Mouse (Mus musculus) CH12.LX (cell line): ENCODE measurements around the gene Syngap1. TPM values are rescaled to one million over a fixed set of nuclear protein-coding genes. Genes with fewer than 3 reads are reported as not detected.

Source experiments
- DNase-seq: peaks from one replicate; pipeline ENCODE4 v3.0.0-alpha.2; 2013; ENCODE audit errors: extremely low read depth
- H3K27ac ChIP-seq: 2 replicates; pipeline ENCODE4 v1.5.1; 2012; ENCODE audit warnings: low read depth, mild to moderate bottlenecking, control low read depth, moderate library complexity; ENCODE audit not compliant: insufficient read depth
- H3K27me3 ChIP-seq: replicated peaks from 2 replicates; pipeline ENCODE3; 2012; ENCODE audit warnings: inconsistent platforms
- H3K36me3 ChIP-seq, 2 experiments: replicated peaks in 1 of 2; 2 replicates each; pipeline versions ENCODE3 to v1.6.1; 2012; ENCODE audit warnings: inconsistent platforms in 1 of 2, low read length in 1 of 2, mild to moderate bottlenecking in 1 of 2, mixed read lengths in 1 of 2, moderate library complexity in 1 of 2; ENCODE audit not compliant: control insufficient read depth in 1 of 2, insufficient read depth in 1 of 2
- H3K4me1 ChIP-seq, 2 experiments: 2 replicates each; pipeline ENCODE4 v1.6.1; 2012; ENCODE audit warnings: inconsistent platforms in 1 of 2, moderate library complexity in 1 of 2; ENCODE audit not compliant: insufficient read depth in 2 of 2, control insufficient read depth in 1 of 2
- H3K4me2 ChIP-seq: 2 replicates; pipeline ENCODE4 v1.6.1; 2012; ENCODE audit warnings: low read depth, mild to moderate bottlenecking, control low read depth; ENCODE audit not compliant: poor library complexity, insufficient read depth, severe bottlenecking
- H3K4me3 ChIP-seq, 3 experiments: fragments of 150-350 bp in 1 of 3; sonication (generic) in 1 of 3; replicated peaks in 1 of 3; 2 replicates each; pipeline versions ENCODE3 to v1.5.1; 2011 to 2012; ENCODE audit warnings: low read depth in 2 of 3, low read length in 2 of 3, mild to moderate bottlenecking in 2 of 3, moderate library complexity in 2 of 3, control low read depth in 1 of 3, improper control_type of control experiment in 1 of 3, inconsistent platforms in 1 of 3, mixed read lengths in 1 of 3; ENCODE audit not compliant: poor library complexity in 1 of 3
- H3K79me2 ChIP-seq: replicated peaks from 2 replicates; pipeline ENCODE4 v1.6.1; 2012; ENCODE audit warnings: mild to moderate bottlenecking, moderate library complexity; ENCODE audit not compliant: control insufficient read depth, poor library complexity, insufficient read depth, severe bottlenecking; ENCODE audit errors: extremely low read depth
- H3K9ac ChIP-seq: 2 replicates; pipeline ENCODE4 v1.6.1; 2012; ENCODE audit warnings: low read depth, mild to moderate bottlenecking, control low read depth, moderate library complexity; ENCODE audit not compliant: insufficient read depth
- H3K9me3 ChIP-seq: replicated peaks from 2 replicates; pipeline ENCODE3; 2012; ENCODE audit warnings: low read length, inconsistent platforms, mixed read lengths
- BHLHE40 ChIP-seq: IDR thresholded peaks from 2 replicates; pipeline ENCODE4 v1.6.1; 2011; ENCODE audit warnings: mild to moderate bottlenecking, low read depth, low read length, improper control_type of control experiment
- CHD1 ChIP-seq: IDR thresholded peaks from 2 replicates; pipeline ENCODE4 v1.6.1; 2012; ENCODE audit warnings: low read depth, low read length, improper control_type of control experiment, inconsistent platforms
- CHD2 ChIP-seq: IDR thresholded peaks from 2 replicates; pipeline ENCODE4 v1.6.1; 2011; ENCODE audit warnings: low read length, improper control_type of control experiment
- CTCF ChIP-seq, 2 experiments: IDR thresholded peaks in 1 of 2; conservative IDR thresholded peaks in 1 of 2; 2 replicates each; pipeline ENCODE4 v1.5.1; 2011 to 2012; ENCODE audit warnings: low read depth in 2 of 2, low read length in 2 of 2, improper control_type of control experiment in 1 of 2, inconsistent platforms in 1 of 2, mild to moderate bottlenecking in 1 of 2, moderate library complexity in 1 of 2
- E2F4 ChIP-seq: IDR thresholded peaks from 2 replicates; pipeline ENCODE4 v1.6.1; 2011; ENCODE audit warnings: low read depth, low read length, improper control_type of control experiment; ENCODE audit not compliant: insufficient replicate concordance
- EP300 ChIP-seq: IDR thresholded peaks from 2 replicates; pipeline ENCODE4 v1.6.1; 2011; ENCODE audit warnings: low read length, improper control_type of control experiment
- ETS1 ChIP-seq: conservative IDR thresholded peaks from 2 replicates; pipeline ENCODE4 v1.6.1; 2012; ENCODE audit warnings: low read depth, mild to moderate bottlenecking, inconsistent platforms, low read length, improper control_type of control experiment, moderate library complexity
- GABPA ChIP-seq: IDR thresholded peaks from 2 replicates; pipeline ENCODE4 v1.6.1; 2012; ENCODE audit warnings: low read depth, low read length, improper control_type of control experiment, inconsistent platforms; ENCODE audit not compliant: insufficient replicate concordance
- HCFC1 ChIP-seq: IDR thresholded peaks from 2 replicates; pipeline ENCODE4 v1.6.1; 2012; ENCODE audit warnings: low read depth, mild to moderate bottlenecking, inconsistent platforms, low read length, improper control_type of control experiment
- JUND ChIP-seq: conservative IDR thresholded peaks from 2 replicates; pipeline ENCODE4 v1.6.1; 2011; ENCODE audit warnings: low read depth, low read length, improper control_type of control experiment
- MAX ChIP-seq: IDR thresholded peaks from 2 replicates; pipeline ENCODE4 v1.6.1; 2011; ENCODE audit warnings: low read length, improper control_type of control experiment
- MAZ ChIP-seq: IDR thresholded peaks from 2 replicates; pipeline ENCODE4 v1.6.1; 2012; ENCODE audit warnings: low read depth, mild to moderate bottlenecking, inconsistent platforms, low read length, improper control_type of control experiment, moderate library complexity
- MYC ChIP-seq: IDR thresholded peaks from 2 replicates; pipeline ENCODE4 v1.6.1; 2011; ENCODE audit warnings: low read depth, mild to moderate bottlenecking, improper control_type of control experiment, low read length
- NELFE ChIP-seq: IDR thresholded peaks from 2 replicates; pipeline ENCODE4 v1.6.1; 2011; ENCODE audit warnings: low read depth, low read length, improper control_type of control experiment
- NRF1 ChIP-seq: IDR thresholded peaks from 2 replicates; pipeline ENCODE4 v1.6.1; 2014; ENCODE audit warnings: low read depth, mild to moderate bottlenecking, inconsistent platforms, low read length, improper control_type of control experiment, moderate library complexity
- PAX5 ChIP-seq: IDR thresholded peaks from 2 replicates; pipeline ENCODE4 v1.6.1; 2012; ENCODE audit warnings: low read length, inconsistent platforms, mixed read lengths
- POLR2A ChIP-seq: IDR thresholded peaks from 2 replicates; pipeline ENCODE4 v1.6.1; 2011; ENCODE audit warnings: low read depth, mild to moderate bottlenecking, improper control_type of control experiment, low read length
- RCOR1 ChIP-seq: conservative IDR thresholded peaks from 2 replicates; pipeline ENCODE4 v1.6.1; 2012; ENCODE audit warnings: low read depth, mild to moderate bottlenecking, inconsistent platforms, low read length, improper control_type of control experiment
- TCF12 ChIP-seq: IDR thresholded peaks from 2 replicates; pipeline ENCODE4 v1.6.1; 2014; ENCODE audit warnings: low read depth, mild to moderate bottlenecking, inconsistent platforms, low read length, improper control_type of control experiment
- UBTF ChIP-seq: IDR thresholded peaks from 2 replicates; pipeline ENCODE4 v1.6.1; 2012; ENCODE audit warnings: low read depth, mild to moderate bottlenecking, inconsistent platforms, low read length, improper control_type of control experiment, moderate library complexity
- dilution Hi-C: fragments of 300-500 bp; cut with MboI; formaldehyde crosslinking; loops from 2 replicates; pipeline ENCODE4 v1.14.3; 2020; ENCODE audit warnings: low sequenced_read_pairs; ENCODE audit not compliant: extremely low pct_unique_long_range_greater_than_20kb, extremely low pct_ligation_motif_present
- in situ Hi-C: fragments of 300-500 bp; cut with MboI; formaldehyde crosslinking; loops from 3 replicates; pipeline ENCODE4 v1.14.3; 2019; ENCODE audit warnings: low sequenced_read_pairs, low pct_ligation_motif_present, low pct_unique_long_range_greater_than_20kb, mixed read lengths
- polyA plus RNA-seq: library from polyadenylated mRNA; unstranded; fragments of >175 nt; gene quantifications from 2 replicates; pipeline ENCODE4 v1.2.1, GENCODE M21; 2012; ENCODE audit warnings: low read depth; ENCODE audit not compliant: insufficient read length
- total RNA-seq, 2 experiments: library from RNA; depleted of rRNA; stranded (reverse); fragments of 300-350 nt in 1 of 2; fragments of >200 nt in 1 of 2; gene quantifications; 2 replicates each; pipeline ENCODE4 v1.2.3; 2012 to 2014

Gene Syngap1
- total and polyA plus RNA-seq, 3 experiments, result 1.3 to 2.4 TPM; not detected in 1

DNA sequence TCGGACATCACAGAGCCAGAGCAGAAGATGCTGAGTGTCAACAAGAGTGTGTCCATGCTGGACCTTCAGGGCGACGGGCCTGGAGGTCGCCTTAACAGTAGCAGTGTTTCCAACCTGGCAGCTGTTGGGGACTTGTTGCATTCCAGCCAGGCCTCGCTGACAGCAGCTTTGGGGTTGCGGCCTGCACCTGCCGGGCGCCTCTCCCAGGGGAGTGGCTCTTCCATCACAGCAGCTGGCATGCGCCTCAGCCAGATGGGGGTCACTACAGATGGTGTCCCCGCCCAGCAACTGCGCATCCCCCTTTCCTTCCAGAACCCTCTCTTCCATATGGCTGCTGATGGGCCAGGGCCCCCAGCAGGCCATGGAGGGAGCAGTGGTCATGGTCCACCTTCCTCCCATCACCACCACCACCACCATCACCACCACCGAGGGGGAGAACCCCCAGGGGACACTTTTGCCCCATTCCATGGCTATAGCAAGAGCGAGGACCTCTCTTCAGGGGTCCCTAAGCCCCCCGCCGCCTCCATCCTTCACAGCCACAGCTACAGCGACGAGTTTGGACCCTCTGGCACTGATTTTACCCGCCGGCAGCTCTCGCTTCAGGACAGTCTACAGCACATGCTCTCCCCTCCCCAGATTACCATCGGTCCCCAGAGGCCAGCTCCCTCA, 20.7 kb downstream of the Syngap1 start:
- H3K4me3 ChIP-seq, result no peak overlapping the region
- H3K4me1 ChIP-seq, result no peaks in the 10 kb centered on the region
- peaks cover 5 to 21% of the 10 kb centered on the region in 2 experiments for H3K36me3 ChIP-seq
- H3K27me3 ChIP-seq, result peaks cover 15% of the 10 kb centered on the region
- no peak overlapping the region for H3K4me2 ChIP-seq
- dilution Hi-C loops (no loop called here), in situ Hi-C loops (no loop called here)
- H3K9ac ChIP-seq, result no peak overlapping the region
- TF ChIP-seq HCFC1, result no peak
- TF ChIP-seq MYC, result no peak
- TF ChIP-seq MAZ, result no peak
- TF ChIP-seq NELFE, result no peak
- no peak for TF ChIP-seq EP300
- TF ChIP-seq NRF1, result no peak
- no peak for TF ChIP-seq CTCF (conservative IDR thresholded peaks at IDR 0.05 in 1 of 2, IDR thresholded peaks at IDR 0.05 in 1 of 2; ENCODE audit: low read depth in 2 of 2, low read length in 2 of 2)
- no peak for TF ChIP-seq E2F4
- no peak for TF ChIP-seq GABPA
- no peak for TF ChIP-seq UBTF
- no peak for TF ChIP-seq RCOR1
- TF ChIP-seq POLR2A, result no peak
- H3K79me2 ChIP-seq, result no peaks in the 10 kb centered on the region
- H3K9me3 ChIP-seq, result no peaks in the 10 kb centered on the region
- DNase-seq, result no peak
- no peak overlapping the region for H3K27ac ChIP-seq

DNA sequence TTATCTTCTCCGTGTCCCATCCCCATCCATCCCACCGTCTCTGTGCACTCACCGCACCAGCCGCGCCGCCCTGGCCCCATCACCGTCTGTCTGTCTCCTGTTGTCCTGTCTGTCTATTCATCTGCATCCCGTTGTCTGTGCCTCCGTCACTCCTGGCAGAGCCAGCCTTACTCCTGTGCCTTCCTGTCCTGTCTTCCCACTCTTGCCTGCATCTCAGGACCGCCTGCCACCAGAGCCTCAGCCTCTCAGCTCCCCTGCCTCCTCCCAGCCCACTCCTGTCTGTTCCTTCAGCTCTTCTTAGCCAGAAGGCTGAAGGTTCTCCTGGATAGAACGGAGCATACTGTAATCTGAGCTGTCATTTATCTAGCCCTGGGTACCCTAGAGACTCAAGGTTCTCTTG, 25.9 kb downstream of the Syngap1 start:
- H3K27me3 ChIP-seq, result peaks cover 11% of the 10 kb centered on the region
- peaks cover 4 to 7% of the 10 kb centered on the region in 2 experiments for H3K36me3 ChIP-seq
- no peaks in the 10 kb centered on the region for H3K9me3 ChIP-seq
- no peaks in the 10 kb centered on the region; the same call in 1 of the 2 replicates for H3K79me2 ChIP-seq
- DNase-seq, result no peak
- in situ Hi-C loops, result no loop called here
- H3K27ac ChIP-seq, result no peak overlapping the region
- no peak overlapping the region for H3K4me2 ChIP-seq
- no peak overlapping the region for H3K4me3 ChIP-seq
- dilution Hi-C loops, result no loop called here
- peaks cover 0 to 7% of the 10 kb centered on the region in 2 experiments; a peak in 1 of 4 replicates for H3K4me1 ChIP-seq
- no peak for TF ChIP-seq CHD2
- TF ChIP-seq ETS1, result no peak
- no peak for TF ChIP-seq MAZ
- TF ChIP-seq TCF12, result no peak
- no peak for TF ChIP-seq CHD1
- TF ChIP-seq NRF1, result no peak
- TF ChIP-seq JUND, result no peak
- TF ChIP-seq HCFC1, result no peak
- no peak for TF ChIP-seq MAX
- TF ChIP-seq BHLHE40, result no peak
- no peak for TF ChIP-seq RCOR1
- no peak for TF ChIP-seq PAX5
- H3K9ac ChIP-seq, result no peak overlapping the region
